Mouse (Mus musculus) CD4-positive, CD25-positive, alpha-beta regulatory T cell, adult 9 weeks (primary cell): Measurements from ENCODE around the gene Ube2g2. TPM values are rescaled to one million over a fixed set of nuclear protein-coding genes. Genes with fewer than 3 reads are reported as not detected.

Source experiments
- polyA plus RNA-seq: library from polyadenylated mRNA; unstranded; fragments of 100-300 nt; shearing (Covaris generic); gene quantifications from one replicate; pipeline ENCODE4 v1.2.1, GENCODE M21; 2017

Gene Ube2g2
- polyA plus RNA-seq: 62.1 TPM

DNA sequence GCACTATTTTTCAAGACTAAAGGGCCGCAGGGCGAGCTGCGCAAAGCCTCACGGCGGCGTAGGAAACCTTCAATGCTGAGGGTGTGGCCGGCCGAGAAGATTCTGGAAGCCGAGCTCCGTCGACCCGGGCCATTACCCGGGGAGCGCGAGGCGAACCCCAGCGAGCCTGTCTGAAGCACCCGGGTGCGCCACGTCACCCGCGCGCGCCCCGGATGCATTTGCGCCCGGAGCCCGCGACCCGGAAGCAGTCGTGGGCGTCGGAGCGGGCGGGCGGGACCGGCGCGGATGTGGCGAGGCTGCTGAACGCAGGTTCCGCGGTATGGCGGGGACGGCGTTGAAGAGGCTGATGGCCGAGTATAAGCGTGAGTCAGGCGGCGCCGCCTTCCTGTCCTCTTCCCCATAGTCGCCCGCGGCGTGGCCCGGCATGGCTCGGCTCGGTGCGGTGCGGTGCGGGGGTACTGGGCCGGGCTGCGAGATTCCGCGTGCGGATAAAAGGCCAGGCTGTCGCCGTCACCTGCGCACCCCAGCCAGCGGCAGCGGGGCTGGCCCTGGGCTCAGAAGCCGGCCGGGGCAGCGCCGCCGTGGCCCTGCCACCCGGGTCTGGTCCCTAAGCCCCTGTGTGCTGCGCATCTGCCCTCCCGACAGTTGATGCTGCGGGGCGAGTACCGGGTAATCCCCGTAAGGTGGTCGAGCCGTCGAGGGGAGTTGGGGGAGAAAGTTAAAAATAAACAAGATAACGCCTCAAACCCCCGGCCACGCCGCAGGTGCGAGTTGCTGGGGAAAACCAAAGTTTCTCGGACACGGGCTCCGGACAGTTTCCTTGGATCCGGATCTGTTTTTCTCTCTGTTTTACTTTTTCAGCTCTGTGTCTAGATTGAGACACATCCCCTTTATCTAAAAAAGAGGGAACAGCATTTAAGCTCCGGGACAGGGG is at the start of gene Ube2g2:
Gene Ube2g2 (plus strand): TSS at position 221 of the 934 bp plus-strand sequence.

DNA sequence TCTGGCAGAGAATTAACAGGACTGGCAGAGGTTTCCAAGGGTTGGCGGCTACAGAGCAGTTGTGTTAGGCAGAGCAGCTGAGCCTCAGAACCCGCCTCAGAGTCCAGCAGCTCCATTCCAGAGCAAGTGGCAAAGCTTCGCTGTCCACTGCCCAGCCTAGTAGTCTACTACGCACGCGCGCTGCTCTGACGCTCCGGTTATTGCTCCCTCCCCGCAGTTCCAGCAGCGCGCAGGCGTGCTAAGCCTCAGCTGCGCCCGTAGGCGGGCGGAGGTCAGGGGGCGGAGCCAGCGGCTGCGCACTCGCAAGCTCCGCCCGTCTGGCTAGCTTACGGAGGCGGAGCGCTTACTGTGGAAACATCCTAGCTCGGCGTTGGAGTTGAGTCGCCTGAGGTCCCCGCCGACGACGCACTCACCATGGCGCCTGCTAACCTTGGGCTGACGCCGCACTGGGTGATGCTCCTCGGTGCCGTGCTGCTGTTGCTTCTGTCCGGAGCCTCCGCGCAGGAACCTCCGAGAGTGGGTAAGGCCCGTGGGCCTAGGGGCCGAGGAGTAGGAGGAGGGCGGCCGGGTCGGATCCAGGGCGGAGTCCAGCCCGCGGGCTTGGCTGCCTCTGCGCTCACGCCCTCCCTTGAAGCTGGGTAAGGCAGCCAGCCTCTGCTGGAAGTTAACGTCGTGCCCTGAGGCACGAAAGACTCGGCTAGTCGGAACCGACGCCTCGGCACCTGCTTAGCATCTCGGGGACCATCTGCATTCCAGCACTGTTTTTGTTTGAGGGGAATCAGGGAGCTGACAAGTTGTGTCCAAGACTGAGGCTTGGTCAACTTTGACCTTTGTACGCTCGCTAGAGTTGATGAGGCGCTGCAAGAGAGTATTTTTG is 40.4 kb upstream of the Ube2g2 start, which contains the start of gene Pttg1ip:
Gene Pttg1ip (plus strand): TSS at position 313 of the 877 bp plus-strand sequence.

DNA sequence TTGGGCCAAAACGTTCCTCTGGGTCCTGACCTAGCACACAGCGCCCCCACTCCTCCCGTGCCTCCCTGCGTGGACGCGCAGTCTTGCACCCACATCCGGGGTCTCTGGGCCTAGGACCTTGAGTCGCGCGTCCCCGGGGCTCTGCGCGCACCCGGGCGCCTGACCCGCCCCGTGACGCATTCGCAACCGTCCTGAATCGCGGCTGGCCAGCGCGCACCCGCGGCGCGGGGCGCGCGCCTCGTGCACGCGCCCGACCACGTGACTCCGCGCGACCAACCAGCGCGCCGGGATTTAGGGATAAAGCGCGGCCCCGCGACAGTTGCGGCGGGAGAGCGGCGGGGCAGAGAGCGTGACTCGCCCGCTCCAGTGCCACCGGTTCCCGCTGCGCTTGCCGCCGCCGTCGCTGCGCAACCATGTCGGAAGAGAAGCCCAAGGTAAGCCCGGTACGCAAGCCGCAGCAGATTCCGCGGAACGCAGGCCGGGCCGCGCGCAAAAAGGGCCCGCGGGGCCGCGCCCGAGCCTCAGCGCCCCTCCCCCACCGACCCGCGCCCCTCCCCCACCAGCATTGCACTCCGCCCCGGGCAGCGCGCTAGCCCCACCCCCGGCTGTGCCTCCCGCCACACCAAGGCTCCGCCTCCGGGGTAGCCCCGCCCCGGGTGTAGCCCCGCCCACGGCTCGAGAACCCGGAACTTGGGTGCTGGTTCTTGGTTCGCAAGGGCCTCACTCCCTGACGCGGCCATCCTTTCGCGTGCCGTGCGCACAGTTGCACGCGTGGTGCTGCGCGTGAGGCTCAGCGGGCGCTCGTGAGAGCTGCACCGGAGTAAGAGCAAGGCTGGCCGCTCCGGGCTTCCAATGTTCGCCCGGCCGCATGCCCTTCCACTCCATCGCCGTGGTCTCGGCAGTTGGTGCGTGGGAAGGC is 15.9 kb upstream of the Ube2g2 start, which contains the start of the genes Sumo3 and Gm49325:
Gene Sumo3 (plus strand): TSS at position 190 of the 919 bp plus-strand sequence.
Gene Gm49325 (plus strand): TSS at position 290 of the 919 bp plus-strand sequence.

DNA sequence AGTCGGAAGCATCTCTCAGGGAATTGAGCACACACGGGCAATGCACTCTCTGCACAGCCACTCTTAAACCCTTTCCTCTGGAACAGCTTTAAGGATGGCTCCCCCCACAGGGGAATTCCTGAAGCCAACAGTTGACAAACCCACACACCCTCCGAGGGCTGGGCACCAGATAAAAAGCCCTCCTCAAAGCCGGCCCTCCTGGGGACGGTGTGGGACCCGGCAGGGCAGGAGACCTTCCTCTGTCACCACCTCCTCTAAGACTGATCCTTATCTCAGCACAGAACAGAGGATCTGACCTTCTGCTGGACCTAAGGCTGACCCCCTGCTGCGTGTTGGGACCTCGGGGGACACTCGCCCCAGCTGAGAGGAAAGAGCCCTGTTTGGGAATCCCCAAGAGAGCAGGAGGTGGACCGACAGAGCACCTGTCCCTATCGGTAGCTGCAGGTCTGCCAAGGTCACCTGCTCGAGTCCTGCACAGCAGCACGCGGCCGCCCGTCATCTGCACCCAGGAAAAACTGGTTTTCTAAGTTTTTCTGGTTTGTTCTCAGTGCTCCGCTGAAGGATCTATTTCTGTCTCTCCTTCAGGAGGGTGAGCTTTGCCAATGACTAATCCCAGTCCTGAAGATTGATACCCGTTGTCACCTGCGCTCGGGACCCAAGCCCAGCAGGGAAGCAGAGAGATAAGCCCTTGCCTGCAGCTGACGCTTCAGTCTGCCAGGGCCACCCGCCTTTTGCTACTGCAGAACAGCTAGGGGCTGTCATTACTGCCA is 64.0 kb downstream of the Ube2g2 start, which contains the start of gene Tspear:
Gene Tspear (plus strand): TSS at position 675 of the 770 bp plus-strand sequence.

DNA sequence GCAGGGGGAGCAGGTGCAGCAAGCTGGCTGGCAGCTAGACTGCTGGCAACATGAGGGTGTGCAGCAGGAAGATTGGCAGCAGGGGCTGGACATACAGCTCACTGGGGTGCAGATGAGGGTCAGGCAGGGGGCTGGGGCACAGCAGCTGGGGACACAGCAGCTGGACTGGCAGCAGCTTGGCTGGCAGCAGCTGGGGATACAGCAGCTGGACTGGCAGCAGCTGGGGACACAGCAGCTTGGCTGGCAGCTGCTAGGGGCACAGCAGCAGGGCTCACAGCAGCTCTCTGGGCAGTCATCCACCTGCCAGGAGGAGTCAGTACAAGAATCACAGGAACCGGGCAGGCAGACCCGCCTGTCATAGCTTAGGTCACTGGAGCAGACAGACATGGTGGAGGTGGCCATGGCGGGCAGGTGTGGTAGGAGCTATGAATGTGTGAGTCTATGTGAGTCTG is 68.3 kb downstream of the Ube2g2 start, which contains the start of gene Gm19402:
Gene Gm19402 (minus strand): TSS at position 402 of the 452 bp plus-strand sequence.

Other genes starting within 250 kb of the Ube2g2 start
- gene Adarb1, start 204.0 kb upstream of the Ube2g2 start, polyA plus RNA-seq: 0.77 TPM
- gene Fam207a, start 106.5 kb upstream of the Ube2g2 start, polyA plus RNA-seq: 41.4 TPM
- 605 TPM for gene Itgb2, start 92.0 kb upstream of the Ube2g2 start, polyA plus RNA-seq
- 129 TPM for gene Pttg1ip, start 40.6 kb upstream of the Ube2g2 start, polyA plus RNA-seq
- 129 TPM for gene Sumo3, start 16.2 kb upstream of the Ube2g2 start, polyA plus RNA-seq
- not detected for gene Gm49325, start 16.1 kb upstream of the Ube2g2 start, polyA plus RNA-seq
- gene Tspear, start 64.3 kb downstream of the Ube2g2 start, polyA plus RNA-seq: 0.87 TPM
- gene Gm19402, start 68.5 kb downstream of the Ube2g2 start, polyA plus RNA-seq: not detected
- not detected for gene Gm9508, start 75.0 kb downstream of the Ube2g2 start, polyA plus RNA-seq
- gene Gm10272, start 84.4 kb downstream of the Ube2g2 start, polyA plus RNA-seq: not detected
- not detected for gene Gm10024, start 89.2 kb downstream of the Ube2g2 start, polyA plus RNA-seq
- not detected for gene Gm10142, start 93.5 kb downstream of the Ube2g2 start, polyA plus RNA-seq
- gene Krtap12-1, start 98.3 kb downstream of the Ube2g2 start, polyA plus RNA-seq: not detected
- not detected for gene Gm10100, start 104.2 kb downstream of the Ube2g2 start, polyA plus RNA-seq
- gene Gm18596, start 120.4 kb downstream of the Ube2g2 start, polyA plus RNA-seq: not detected
- not detected for gene Gm9736, start 129.1 kb downstream of the Ube2g2 start, polyA plus RNA-seq
- not detected for gene Gm3233, start 137.4 kb downstream of the Ube2g2 start, polyA plus RNA-seq
- gene Gm3238, start 149.1 kb downstream of the Ube2g2 start, polyA plus RNA-seq: not detected
- gene Gm7138, start 154.7 kb downstream of the Ube2g2 start, polyA plus RNA-seq: not detected
- not detected for gene Gm3250, start 160.3 kb downstream of the Ube2g2 start, polyA plus RNA-seq
- not detected for gene Gm7137, start 165.9 kb downstream of the Ube2g2 start, polyA plus RNA-seq
- not detected for gene Gm9639, start 172.8 kb downstream of the Ube2g2 start, polyA plus RNA-seq
- not detected for gene Gm19668, start 176.9 kb downstream of the Ube2g2 start, polyA plus RNA-seq
- not detected for gene Gm9507, start 189.6 kb downstream of the Ube2g2 start, polyA plus RNA-seq
- not detected for gene Gm2696, start 192.4 kb downstream of the Ube2g2 start, polyA plus RNA-seq
- not detected for gene Krtap10-4, start 204.8 kb downstream of the Ube2g2 start, polyA plus RNA-seq
- gene Krtap10-10, start 213.7 kb downstream of the Ube2g2 start, polyA plus RNA-seq: not detected
- not detected for gene Gm36176, start 224.5 kb downstream of the Ube2g2 start, polyA plus RNA-seq
- not detected for gene Gm10318, start 230.6 kb downstream of the Ube2g2 start, polyA plus RNA-seq
- gene Gm3285, start 239.7 kb downstream of the Ube2g2 start, polyA plus RNA-seq: not detected